ENCODE assay signal across 29 mouse cellular contexts in genomic region chr4:139301780-139302179, GRCm38 (mm10). TPM values are rescaled to one million over a fixed set of nuclear protein-coding genes. Genes with fewer than 3 reads are reported as not detected.
A peak's percentile ranks its signal among the peaks of the same experiment; 100 is the strongest.
DNase-seq lines count a peak whose midpoint lies in the region; ATAC-seq and TF ChIP-seq lines count a peak whose summit lies in the region.
"Had no signal": no experiment of that assay in that cellular context is flagged by ENCODE, and none has a peak within 500 bp of the region (broad histone marks: within the 10 kb centered on the region; RNA-seq: fewer than 3 reads in every experiment).

No protein-coding gene starts in this region.

- no peak for TF ChIP-seq POLR2A in liver, adult 2 months (IDR thresholded peaks at IDR 0.05; ENCODE audit: extremely low read depth, insufficient read depth, low read length)

- H3K9me3 ChIP-seq in liver, embryonic 11.5 days (ENCODE audit: control insufficient read depth, low read length): no peaks in the 10 kb centered on the region
- no peaks in the 10 kb centered on the region for H3K9me3 ChIP-seq in liver, embryonic 15.5 days (replicated peaks)
- H3K9me3 ChIP-seq in limb, embryonic 10.5 days (replicated peaks): no peaks in the 10 kb centered on the region
- H3K9me3 ChIP-seq: embryonic facial prominence, embryonic 10.5 days; embryonic facial prominence, embryonic 13.5 days; forebrain, embryonic 12.5 days; forebrain, embryonic 15.5 days; G1E; heart, embryonic 10.5 days; heart, embryonic 13.5 days had no signal

- 53% methylated on average over 8 of the region's 8 CpGs for whole genome bisulfite sequencing in liver, adult 2 months
- 89% methylated on average over 8 of the region's 8 CpGs for WGBS in liver, embryonic 11.5 days
- 71% methylated on average over 8 of the region's 8 CpGs for WGBS in liver, embryonic 15.5 days (ENCODE audit: insufficient replicate concordance)
- WGBS in limb, embryonic 10.5 days: 91% methylated on average over 8 of the region's 8 CpGs

- H3K27ac ChIP-seq in liver, adult 2 months (replicated peaks; ENCODE audit: insufficient read depth, low read depth, low read length): no peak overlapping the region
- no peak overlapping the region for H3K27ac ChIP-seq in liver, embryonic 11.5 days (ENCODE audit: low read depth, low read length)
- no peak overlapping the region for H3K27ac ChIP-seq in liver, embryonic 15.5 days (replicated peaks)
- no peak overlapping the region for H3K27ac ChIP-seq in limb, embryonic 10.5 days
- H3K27ac ChIP-seq: embryonic facial prominence, embryonic 10.5 days; embryonic facial prominence, embryonic 13.5 days; forebrain, embryonic 12.5 days; forebrain, embryonic 15.5 days; heart, adult 2 months; heart, embryonic 10.5 days; heart, embryonic 13.5 days; hindbrain, embryonic 14.5 days; hindbrain, postnatal 0 days had no signal

- peak; percentile 20 for DNase-seq in cerebellum, adult 9-10 months
- DNase-seq in cerebellum, adult 9-11 months: no peak
- peak; percentile 69 for DNase-seq in liver, adult 2 months (ENCODE audit: extremely low read depth, low read depth, low spot score)
- DNase-seq in liver, embryonic 11.5 days (ENCODE audit: low spot score): no peak
- DNase-seq in heart, adult 18-20 months: no peak
- DNase-seq in limb, embryonic 10.5 days (ENCODE audit: low spot score): no peak
- DNase-seq: adrenal gland, adult 2 months; adrenal gland, postnatal 14 days; B cell, adult 2 months; cerebellum, postnatal 10 days; cerebellum, postnatal 36 days; embryo, embryonic 11 days; gastrocnemius, postnatal 25 days; heart, adult 2 months; heart, postnatal 14 days; heart, postnatal 4 days had no signal

- H3K9ac ChIP-seq in liver, adult 2 months (ENCODE audit: low read depth, low read length): no peak overlapping the region
- no peak overlapping the region for H3K9ac ChIP-seq in liver, embryonic 11.5 days (ENCODE audit: low read depth, low read length)
- no peak overlapping the region for H3K9ac ChIP-seq in liver, embryonic 15.5 days
- H3K9ac ChIP-seq: embryonic facial prominence, embryonic 13.5 days; forebrain, embryonic 12.5 days; forebrain, embryonic 15.5 days; heart, embryonic 13.5 days; hindbrain, embryonic 14.5 days had no signal

- ATAC-seq in liver, embryonic 11.5 days (replicated peaks; ENCODE audit: low FRiP score): no peak
- ATAC-seq in liver, embryonic 15.5 days (ENCODE audit: insufficient read depth): peak; percentile 60
- ATAC-seq: forebrain, embryonic 15.5 days; hindbrain, postnatal 0 days; Patski had no signal

- no peak overlapping the region for H3K4me2 ChIP-seq in liver, embryonic 11.5 days
- no peak overlapping the region; the same call in 1 of the 2 replicates for H3K4me2 ChIP-seq in liver, embryonic 15.5 days
- H3K4me2 ChIP-seq: embryonic facial prominence, embryonic 13.5 days; forebrain, embryonic 12.5 days; forebrain, embryonic 15.5 days; heart, embryonic 13.5 days; hindbrain, embryonic 14.5 days had no signal

- H3K27me3 ChIP-seq in liver, adult 2 months (ENCODE audit: control insufficient read depth, insufficient read depth, low read length): no peaks in the 10 kb centered on the region
- no peaks in the 10 kb centered on the region for H3K27me3 ChIP-seq in liver, embryonic 11.5 days (replicated peaks; ENCODE audit: control insufficient read depth, insufficient read depth, low read length)
- no peaks in the 10 kb centered on the region for H3K27me3 ChIP-seq in liver, embryonic 15.5 days
- H3K27me3 ChIP-seq in limb, embryonic 10.5 days (ENCODE audit: low read depth, poor library complexity, severe bottlenecking): no peaks in the 10 kb centered on the region
- H3K27me3 ChIP-seq: CH12.LX; embryonic facial prominence, embryonic 13.5 days; forebrain, embryonic 12.5 days; forebrain, embryonic 15.5 days; heart, embryonic 13.5 days; Patski had no signal

- H3K36me3 ChIP-seq in liver, adult 2 months (ENCODE audit: control insufficient read depth, insufficient read depth, low read length): no peaks in the 10 kb centered on the region; the same call in 1 of the 2 replicates
- 0 out of 2 replicates have a peak, but pooled peaks cover 2% of the 10 kb centered on the region for H3K36me3 ChIP-seq in liver, embryonic 11.5 days (ENCODE audit: control insufficient read depth, insufficient read depth, low read length)
- H3K36me3 ChIP-seq in liver, embryonic 15.5 days (replicated peaks): no peaks in the 10 kb centered on the region
- peaks cover 68% of the 10 kb centered on the region for H3K36me3 ChIP-seq in limb, embryonic 10.5 days

- no peak overlapping the region for H3K4me3 ChIP-seq in liver, adult 2 months (ENCODE audit: insufficient read depth, low read depth, low read length)
- no peak overlapping the region for H3K4me3 ChIP-seq in liver, embryonic 11.5 days (ENCODE audit: low read depth, low read length)
- no peak overlapping the region for H3K4me3 ChIP-seq in liver, embryonic 15.5 days (replicated peaks)
- no peak overlapping the region for H3K4me3 ChIP-seq in limb, embryonic 10.5 days
- H3K4me3 ChIP-seq: embryonic facial prominence, embryonic 10.5 days; embryonic facial prominence, embryonic 13.5 days; erythroblast, embryonic 14.5 days; forebrain, embryonic 12.5 days; forebrain, embryonic 15.5 days; heart, adult 2 months; heart, embryonic 10.5 days; heart, embryonic 13.5 days had no signal

- TF ChIP-seq CTCF in liver, adult 2 months (IDR thresholded peaks at IDR 0.05; ENCODE audit: low read depth, low read length): peak; percentile 27; the same call in 1 of the 2 replicates

- H3K79me2 ChIP-seq in liver, adult 2 months (ENCODE audit: control insufficient read depth, insufficient read depth, low read length): no peaks in the 10 kb centered on the region

- peaks cover 25% of the 10 kb centered on the region for H3K4me1 ChIP-seq in liver, adult 2 months (ENCODE audit: control insufficient read depth, insufficient read depth, low read length)
- no peaks in the 10 kb centered on the region for H3K4me1 ChIP-seq in liver, embryonic 11.5 days (replicated peaks; ENCODE audit: control insufficient read depth, insufficient read depth, low read length)
- no peaks in the 10 kb centered on the region; the same call in 1 of the 2 replicates for H3K4me1 ChIP-seq in liver, embryonic 15.5 days (replicated peaks)
- peaks cover 19% of the 10 kb centered on the region for H3K4me1 ChIP-seq in limb, embryonic 10.5 days
- H3K4me1 ChIP-seq: forebrain, embryonic 12.5 days; forebrain, embryonic 15.5 days; heart, embryonic 13.5 days had no signal

RNA-seq across cellular contexts. Expression of gene Pqlc2, which starts 8.7 kb away (rescaled TPM):
- total RNA-seq in liver, adult 2 months (2014; rRNA removed): 6.1 and 13.0 TPM in 2 replicates
- polyA plus RNA-seq in liver, adult 2 months (2012; rRNA removed): 37.2 and 42.8 TPM in 2 replicates
- 13.8 and 15.5 TPM in 2 replicates for polyA plus RNA-seq in liver, embryonic 11.5 days (2014; fragmentation: Nextera tagmentation; extraction: Ambion mirVana)
- 12.7 and 15.2 TPM in 2 replicates for polyA plus RNA-seq in liver, embryonic 15.5 days (2015; fragmentation: Nextera tagmentation; extraction: Ambion mirVana)
- total RNA-seq in heart, adult 18-20 months (2021): 1 to 10 TPM; 5.0 to 5.8 TPM
- polyA plus RNA-seq in limb, embryonic 10.5 days (2016; fragmentation: Nextera tagmentation; extraction: Ambion mirVana): 14.6 and 19.7 TPM in 2 replicates

RNA-seq across cellular contexts. Expression of gene Akr7a5, which starts 8.8 kb away (rescaled TPM):
- total RNA-seq in liver, adult 2 months (2014; rRNA removed): 142 and 183 TPM in 2 replicates
- polyA plus RNA-seq in liver, adult 2 months (2012; rRNA removed): 144 and 155 TPM in 2 replicates
- polyA plus RNA-seq in liver, embryonic 11.5 days (2014; fragmentation: Nextera tagmentation; extraction: Ambion mirVana): 68.4 and 72.7 TPM in 2 replicates
- 48.3 and 57.1 TPM in 2 replicates for polyA plus RNA-seq in liver, embryonic 15.5 days (2015; fragmentation: Nextera tagmentation; extraction: Ambion mirVana)
- total RNA-seq in heart, adult 18-20 months (2021): 10 to 100 TPM; 55.9 to 57.5 TPM
- 115 and 133 TPM in 2 replicates for polyA plus RNA-seq in limb, embryonic 10.5 days (2016; fragmentation: Nextera tagmentation; extraction: Ambion mirVana)

RNA-seq across cellular contexts. Expression of gene Mrto4, which starts 50.6 kb away (rescaled TPM):
- 26.0 and 27.9 TPM in 2 replicates for total RNA-seq in liver, adult 2 months (2014; rRNA removed)
- 17.2 and 22.8 TPM in 2 replicates for polyA plus RNA-seq in liver, adult 2 months (2012; rRNA removed)
- polyA plus RNA-seq in liver, embryonic 11.5 days (2014; fragmentation: Nextera tagmentation; extraction: Ambion mirVana): 241 and 259 TPM in 2 replicates
- polyA plus RNA-seq in liver, embryonic 15.5 days (2015; fragmentation: Nextera tagmentation; extraction: Ambion mirVana): 78.7 and 83.7 TPM in 2 replicates
- 10 to 100 TPM; 26.0 to 30.7 TPM for total RNA-seq in heart, adult 18-20 months (2021)
- 178 and 236 TPM in 2 replicates for polyA plus RNA-seq in limb, embryonic 10.5 days (2016; fragmentation: Nextera tagmentation; extraction: Ambion mirVana)

RNA-seq across cellular contexts. Expression of gene Emc1, which starts 50.6 kb away (rescaled TPM):
- total RNA-seq in liver, adult 2 months (2014; rRNA removed): 23.0 and 23.6 TPM in 2 replicates
- polyA plus RNA-seq in liver, adult 2 months (2012; rRNA removed): 22.2 and 22.3 TPM in 2 replicates
- polyA plus RNA-seq in liver, embryonic 11.5 days (2014; fragmentation: Nextera tagmentation; extraction: Ambion mirVana): 32.9 and 34.0 TPM in 2 replicates
- 13.5 and 13.9 TPM in 2 replicates for polyA plus RNA-seq in liver, embryonic 15.5 days (2015; fragmentation: Nextera tagmentation; extraction: Ambion mirVana)
- total RNA-seq in heart, adult 18-20 months (2021): 10 to 100 TPM; 47.8 to 52.4 TPM
- polyA plus RNA-seq in limb, embryonic 10.5 days (2016; fragmentation: Nextera tagmentation; extraction: Ambion mirVana): 32.1 and 32.2 TPM in 2 replicates

RNA-seq across cellular contexts. Expression of gene Ubr4, which starts 50.6 kb away (rescaled TPM):
- total RNA-seq in liver, adult 2 months (2014; rRNA removed): 56.7 and 94.2 TPM in 2 replicates
- 109 and 149 TPM in 2 replicates for polyA plus RNA-seq in liver, adult 2 months (2012; rRNA removed)
- 79.0 and 86.9 TPM in 2 replicates for polyA plus RNA-seq in liver, embryonic 11.5 days (2014; fragmentation: Nextera tagmentation; extraction: Ambion mirVana)
- 39.5 and 49.1 TPM in 2 replicates for polyA plus RNA-seq in liver, embryonic 15.5 days (2015; fragmentation: Nextera tagmentation; extraction: Ambion mirVana)
- 100 to 1,000 TPM in 1 of 2 experiments, 10 to 100 TPM in 1; 93.4 to 104 TPM for total RNA-seq in heart, adult 18-20 months (2021)
- 69.7 and 74.4 TPM in 2 replicates for polyA plus RNA-seq in limb, embryonic 10.5 days (2016; fragmentation: Nextera tagmentation; extraction: Ambion mirVana)

Comparison
In these comparisons a context has a peak if more than half of its experiments do, and no peak if none do; other contexts are left out.
1. DNase-seq: peak in cerebellum, adult 9-10 months (single experiment) and liver, adult 2 months (single experiment); none in cerebellum, adult 9-11 months (single experiment), liver, embryonic 11.5 days (single experiment), heart, adult 18-20 months (0 of 2) and limb, embryonic 10.5 days (single experiment).